In genomic region chr8:119035126-119035525, GRCm38 (mm10) we compare ENCODE assay signal across 12 mouse cellular contexts.
A peak's percentile ranks its signal among the peaks of the same experiment; 100 is the strongest.
DNase-seq lines count a peak whose midpoint lies in the region; ATAC-seq lines count a peak whose summit lies in the region.
"Had no signal": no experiment of that assay in that cellular context is flagged by ENCODE, and none has a peak within 500 bp of the region (broad histone marks: within the 10 kb centered on the region; RNA-seq: fewer than 3 reads in every experiment).

No protein-coding gene starts in this region.

- H3K4me1 ChIP-seq in hindbrain, embryonic 16.5 days (ENCODE audit: control insufficient read depth, insufficient read depth, low read depth, low read length): no peaks in the 10 kb centered on the region
- no peaks in the 10 kb centered on the region for H3K4me1 ChIP-seq in hindbrain, embryonic 13.5 days (replicated peaks)
- H3K4me1 ChIP-seq in heart, embryonic 11.5 days (ENCODE audit: control insufficient read depth, insufficient read depth, low read length): no peaks in the 10 kb centered on the region
- no peaks in the 10 kb centered on the region for H3K4me1 ChIP-seq in hindbrain, embryonic 12.5 days
- H3K4me1 ChIP-seq: stomach, embryonic 15.5 days had no signal

- no peak overlapping the region for H3K4me2 ChIP-seq in hindbrain, embryonic 16.5 days (ENCODE audit: low read length)
- H3K4me2 ChIP-seq in hindbrain, embryonic 13.5 days: no peak overlapping the region
- no peak overlapping the region for H3K4me2 ChIP-seq in heart, embryonic 11.5 days
- no peak overlapping the region for H3K4me2 ChIP-seq in hindbrain, embryonic 12.5 days (replicated peaks)
- H3K4me2 ChIP-seq: stomach, embryonic 15.5 days had no signal

- no peak overlapping the region for H3K27ac ChIP-seq in hindbrain, embryonic 16.5 days (ENCODE audit: low read depth, low read length)
- no peak overlapping the region for H3K27ac ChIP-seq in hindbrain, embryonic 13.5 days
- no peak overlapping the region for H3K27ac ChIP-seq in heart, embryonic 11.5 days (ENCODE audit: low read depth, low read length)
- H3K27ac ChIP-seq in hindbrain, embryonic 12.5 days: no peak overlapping the region
- H3K27ac ChIP-seq: stomach, embryonic 15.5 days had no signal

- H3K27me3 ChIP-seq in hindbrain, embryonic 16.5 days (replicated peaks; ENCODE audit: control insufficient read depth, insufficient read depth, low read length): no peaks in the 10 kb centered on the region
- H3K27me3 ChIP-seq in hindbrain, embryonic 13.5 days: no peaks in the 10 kb centered on the region
- H3K27me3 ChIP-seq in heart, embryonic 11.5 days (ENCODE audit: control insufficient read depth, insufficient read depth, low read length): no peaks in the 10 kb centered on the region
- H3K27me3 ChIP-seq in hindbrain, embryonic 12.5 days: no peaks in the 10 kb centered on the region
- H3K27me3 ChIP-seq: stomach, embryonic 15.5 days had no signal

- peak; percentile 91 to 94 for DNase-seq in cerebellum, postnatal 25 days
- DNase-seq in layer of hippocampus, postnatal 36 days: peak; percentile 76 to 78
- DNase-seq in right cerebral cortex, postnatal 4 days: peak; percentile 66
- DNase-seq in thymus, postnatal 36 days: no peak
- DNase-seq: kidney, adult 2 months; liver had no signal

- no peaks in the 10 kb centered on the region for H3K9me3 ChIP-seq in hindbrain, embryonic 16.5 days (ENCODE audit: control insufficient read depth, low read length)
- 0 out of 2 replicates have a peak, but pooled peaks cover 6% of the 10 kb centered on the region for H3K9me3 ChIP-seq in hindbrain, embryonic 13.5 days
- H3K9me3 ChIP-seq in heart, embryonic 11.5 days (replicated peaks; ENCODE audit: control insufficient read depth, low read length): no peaks in the 10 kb centered on the region
- 0 out of 2 replicates have a peak, but pooled peaks cover 5% of the 10 kb centered on the region for H3K9me3 ChIP-seq in hindbrain, embryonic 12.5 days (replicated peaks)
- H3K9me3 ChIP-seq: stomach, embryonic 15.5 days had no signal

- WGBS in hindbrain, embryonic 16.5 days: 65% methylated on average over 7 of the region's 7 CpGs
- WGBS in hindbrain, embryonic 13.5 days: 86% methylated on average over 7 of the region's 7 CpGs
- WGBS in heart, embryonic 11.5 days (ENCODE audit: insufficient replicate concordance): 86% methylated on average over 7 of the region's 7 CpGs
- WGBS in hindbrain, embryonic 12.5 days: 88% methylated on average over 7 of the region's 7 CpGs

- no peaks in the 10 kb centered on the region for H3K36me3 ChIP-seq in hindbrain, embryonic 16.5 days (ENCODE audit: control insufficient read depth, insufficient read depth, low read length)
- H3K36me3 ChIP-seq in hindbrain, embryonic 13.5 days: no peaks in the 10 kb centered on the region
- H3K36me3 ChIP-seq in heart, embryonic 11.5 days (ENCODE audit: control insufficient read depth, insufficient read depth, low read length): no peaks in the 10 kb centered on the region
- H3K36me3 ChIP-seq in hindbrain, embryonic 12.5 days: no peaks in the 10 kb centered on the region
- H3K36me3 ChIP-seq: stomach, embryonic 15.5 days had no signal

- ATAC-seq in hindbrain, embryonic 16.5 days: 0 out of 2 replicates have a peak, but pooled peaks have one; percentile 48
- no peak for ATAC-seq in hindbrain, embryonic 13.5 days (ENCODE audit: low FRiP score)
- no peak for ATAC-seq in heart, embryonic 11.5 days (replicated peaks; ENCODE audit: insufficient number of reproducible peaks, low FRiP score, low TSS enrichment)
- ATAC-seq in hindbrain, embryonic 12.5 days (ENCODE audit: low FRiP score): no peak
- ATAC-seq: CD4-positive, CD25-positive, alpha-beta regulatory T cell, adult 4 months had no signal

- H3K4me3 ChIP-seq in hindbrain, embryonic 16.5 days (ENCODE audit: low read length): no peak overlapping the region
- no peak overlapping the region for H3K4me3 ChIP-seq in hindbrain, embryonic 13.5 days
- H3K4me3 ChIP-seq in heart, embryonic 11.5 days (ENCODE audit: low read depth, low read length): no peak overlapping the region
- no peak overlapping the region for H3K4me3 ChIP-seq in hindbrain, embryonic 12.5 days
- H3K4me3 ChIP-seq: stomach, embryonic 15.5 days had no signal

- H3K9ac ChIP-seq in hindbrain, embryonic 16.5 days (ENCODE audit: low read depth, low read length): no peak overlapping the region
- H3K9ac ChIP-seq in hindbrain, embryonic 13.5 days: no peak overlapping the region
- no peak overlapping the region for H3K9ac ChIP-seq in heart, embryonic 11.5 days (ENCODE audit: low read depth, low read length)
- no peak overlapping the region for H3K9ac ChIP-seq in hindbrain, embryonic 12.5 days
- H3K9ac ChIP-seq: stomach, embryonic 15.5 days had no signal

Comparison
In these comparisons a context has a peak if more than half of its experiments do, and no peak if none do; other contexts are left out.
1. DNase-seq: peak in cerebellum, postnatal 25 days (2 of 2), layer of hippocampus, postnatal 36 days (2 of 2) and right cerebral cortex, postnatal 4 days (single experiment); none in thymus, postnatal 36 days (0 of 2).